Mouse (Mus musculus): ENCODE results near the gene Racgap1. TPM values are rescaled to one million over a fixed set of nuclear protein-coding genes. Genes with fewer than 3 reads are reported as not detected.

The Racgap1 gene
- total and polyA plus RNA-seq, 2 experiments from 2014 or later, result 27.2 to 32.9 TPM

- ATAC-seq (ENCODE audit: low FRiP score) (peak; percentile 79), DNase-seq (ENCODE audit: low spot score) (peak; percentile 69)
- no peaks in the 10 kb centered on the region for H3K27me3 ChIP-seq (ENCODE audit: insufficient read depth, low read length)
- WGBS, result 1% methylated on average over 42 of the region's 74 CpGs
- H3K4me3 ChIP-seq (ENCODE audit: low read depth, low read length), result peak within 1 kb of the TSS; percentile 79
- H3K4me2 ChIP-seq (ENCODE audit: low read depth, low read length, poor library complexity, severe bottlenecking), result peak within 1 kb of the TSS; percentile 83
- peaks cover 22% of the 10 kb centered on the region for H3K4me1 ChIP-seq (ENCODE audit: insufficient read depth, low read length)
- no peaks in the 10 kb centered on the region for H3K9me3 ChIP-seq (ENCODE audit: low read length)
- peak; percentile 6; the same call in 1 of the 2 replicates for TF ChIP-seq CTCF (IDR thresholded peaks at IDR 0.05)
- peak within 1 kb of the TSS; percentile 91 for H3K9ac ChIP-seq (replicated peaks; ENCODE audit: low read length, poor library complexity, severe bottlenecking)
- peak within 1 kb of the TSS; percentile 93 for H3K27ac ChIP-seq (ENCODE audit: low read depth, low read length)
- peaks cover 14% of the 10 kb centered on the region; the same call in 1 of the 2 replicates for H3K36me3 ChIP-seq (ENCODE audit: insufficient read depth, low read length)
Observed at GRCm38 (mm10) chr15:99670154-99670821, 18.8 kb upstream of the Racgap1 start, which contains the start of gene Asic1. Asic1 (plus strand) TSS chr15:99670368.

GRCm38 (mm10) chr15:99669392-99669791 is 17.9 kb upstream of the Racgap1 start:
- Histone ChIP-seq H3K9me3 (ENCODE audit: low read length) (no peaks in the 10 kb centered on the region), H3K9ac (replicated peaks; ENCODE audit: low read length, poor library complexity, severe bottlenecking) (peak overlapping the region; percentile 91; the same call in 1 of the 2 replicates)
- DNase-seq (ENCODE audit: low spot score), result no peak

DNA sequence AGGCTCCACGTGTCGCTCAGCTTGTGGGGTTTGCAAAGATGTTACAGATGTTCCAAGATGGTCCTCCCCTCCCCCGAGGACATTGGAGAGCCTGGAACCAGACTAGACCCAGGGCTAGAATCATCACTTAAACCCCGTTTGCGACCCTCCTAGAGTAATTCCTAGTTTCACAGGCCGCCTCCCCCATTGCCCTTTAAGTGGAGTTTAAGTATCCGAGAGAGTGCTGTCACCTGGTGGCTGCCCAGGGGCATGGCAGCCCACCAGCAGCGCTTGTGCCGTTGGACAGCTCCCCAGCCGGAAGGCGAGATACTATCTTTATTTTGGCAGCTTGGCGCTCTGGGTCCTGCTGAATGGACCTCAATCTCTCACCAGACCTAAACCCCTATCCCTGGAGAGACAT is 17.4 kb upstream of the Racgap1 start:
- Histone ChIP-seq H3K36me3 (ENCODE audit: insufficient read depth, low read length) (peaks cover 11% of the 10 kb centered on the region; the same call in 1 of the 2 replicates), H3K4me3 (ENCODE audit: low read depth, low read length) (no peak overlapping the region), H3K4me2 (ENCODE audit: low read depth, low read length, poor library complexity, severe bottlenecking) (peak overlapping the region; percentile 13), H3K27ac (ENCODE audit: low read depth, low read length) (peak overlapping the region; percentile 93; the same call in 1 of the 2 replicates), H3K4me1 (ENCODE audit: insufficient read depth, low read length) (peaks cover 23% of the 10 kb centered on the region), H3K27me3 (ENCODE audit: insufficient read depth, low read length) (no peaks in the 10 kb centered on the region), H3K9me3 (ENCODE audit: low read length) (no peaks in the 10 kb centered on the region), H3K9ac (replicated peaks; ENCODE audit: low read length, poor library complexity, severe bottlenecking) (no peak overlapping the region)
- no peak for ATAC-seq (ENCODE audit: low FRiP score)
- peak; percentile 94 for TF ChIP-seq CTCF (IDR thresholded peaks at IDR 0.05)
- DNase-seq (ENCODE audit: low spot score), result peak; percentile 89
- under 1% methylated on average over 12 of the region's 12 CpGs for WGBS

More at GRCm38 (mm10) chr15:99669392-99669791, 17.9 kb upstream of the Racgap1 start:
- 0% methylated on average over 1 of the region's 1 CpGs for whole genome bisulfite sequencing
- H3K4me1 ChIP-seq (ENCODE audit: insufficient read depth, low read length), result peaks cover 22% of the 10 kb centered on the region
- H3K4me3 ChIP-seq (ENCODE audit: low read depth, low read length), result peak overlapping the region; percentile 79; the same call in 1 of the 2 replicates
- H3K27ac ChIP-seq (ENCODE audit: low read depth, low read length), result peak overlapping the region; percentile 93
- H3K36me3 ChIP-seq (ENCODE audit: insufficient read depth, low read length), result peaks cover 14% of the 10 kb centered on the region; the same call in 1 of the 2 replicates
- peak overlapping the region; percentile 83 for H3K4me2 ChIP-seq (ENCODE audit: low read depth, low read length, poor library complexity, severe bottlenecking)
- H3K27me3 ChIP-seq (ENCODE audit: insufficient read depth, low read length), result no peaks in the 10 kb centered on the region
- ATAC-seq (ENCODE audit: low FRiP score), result no peak
- no peak for TF ChIP-seq CTCF (IDR thresholded peaks at IDR 0.05)

- H3K4me1 ChIP-seq (ENCODE audit: insufficient read depth, low read length), result peaks cover 15% of the 10 kb centered on the region
- ATAC-seq (ENCODE audit: low FRiP score), result no peak
- 96% methylated on average over 2 of the region's 2 CpGs for WGBS
Observed at GRCm38 (mm10) chr15:99667544-99667943, 16.1 kb upstream of the Racgap1 start.

GRCm38 (mm10) chr15:99664600-99665451 is 13.4 kb upstream of the Racgap1 start:
- peak overlapping the region; percentile 78 for H3K27ac ChIP-seq (ENCODE audit: low read depth, low read length)
- H3K4me1 ChIP-seq (ENCODE audit: insufficient read depth, low read length), result peaks cover 9% of the 10 kb centered on the region; the same call in 1 of the 2 replicates
- peak overlapping the region; percentile 35 for H3K4me3 ChIP-seq (ENCODE audit: low read depth, low read length)
- DNase-seq (ENCODE audit: low spot score) (peak; percentile 79), ATAC-seq (ENCODE audit: low FRiP score) (peak; percentile 76)
- H3K9ac ChIP-seq (replicated peaks; ENCODE audit: low read length, poor library complexity, severe bottlenecking), result peak overlapping the region; percentile 74
- no peaks in the 10 kb centered on the region for H3K9me3 ChIP-seq (ENCODE audit: low read length)
- H3K4me2 ChIP-seq (ENCODE audit: low read depth, low read length, poor library complexity, severe bottlenecking), result peak overlapping the region; percentile 65
- no peak for TF ChIP-seq CTCF (IDR thresholded peaks at IDR 0.05)
- no peaks in the 10 kb centered on the region for H3K27me3 ChIP-seq (ENCODE audit: insufficient read depth, low read length)
- WGBS, result under 1% methylated on average over 40 of the region's 52 CpGs
- no peaks in the 10 kb centered on the region for H3K36me3 ChIP-seq (ENCODE audit: insufficient read depth, low read length)

More at GRCm38 (mm10) chr15:99667544-99667943, 16.1 kb upstream of the Racgap1 start:
- TF ChIP-seq CTCF (IDR thresholded peaks at IDR 0.05), result peak; percentile 34
- no peak overlapping the region for H3K9ac ChIP-seq (replicated peaks; ENCODE audit: low read length, poor library complexity, severe bottlenecking)
- no peak overlapping the region for H3K27ac ChIP-seq (ENCODE audit: low read depth, low read length)
- no peak for DNase-seq (ENCODE audit: low spot score)
- no peaks in the 10 kb centered on the region for H3K27me3 ChIP-seq (ENCODE audit: insufficient read depth, low read length)
- no peaks in the 10 kb centered on the region for H3K9me3 ChIP-seq (ENCODE audit: low read length)
- no peaks in the 10 kb centered on the region for H3K36me3 ChIP-seq (ENCODE audit: insufficient read depth, low read length)
- no peak overlapping the region for H3K4me2 ChIP-seq (ENCODE audit: low read depth, low read length, poor library complexity, severe bottlenecking)
- H3K4me3 ChIP-seq (ENCODE audit: low read depth, low read length), result no peak overlapping the region
